ENCODE assay signal across 8 mouse cellular contexts in the genomic region with DNA sequence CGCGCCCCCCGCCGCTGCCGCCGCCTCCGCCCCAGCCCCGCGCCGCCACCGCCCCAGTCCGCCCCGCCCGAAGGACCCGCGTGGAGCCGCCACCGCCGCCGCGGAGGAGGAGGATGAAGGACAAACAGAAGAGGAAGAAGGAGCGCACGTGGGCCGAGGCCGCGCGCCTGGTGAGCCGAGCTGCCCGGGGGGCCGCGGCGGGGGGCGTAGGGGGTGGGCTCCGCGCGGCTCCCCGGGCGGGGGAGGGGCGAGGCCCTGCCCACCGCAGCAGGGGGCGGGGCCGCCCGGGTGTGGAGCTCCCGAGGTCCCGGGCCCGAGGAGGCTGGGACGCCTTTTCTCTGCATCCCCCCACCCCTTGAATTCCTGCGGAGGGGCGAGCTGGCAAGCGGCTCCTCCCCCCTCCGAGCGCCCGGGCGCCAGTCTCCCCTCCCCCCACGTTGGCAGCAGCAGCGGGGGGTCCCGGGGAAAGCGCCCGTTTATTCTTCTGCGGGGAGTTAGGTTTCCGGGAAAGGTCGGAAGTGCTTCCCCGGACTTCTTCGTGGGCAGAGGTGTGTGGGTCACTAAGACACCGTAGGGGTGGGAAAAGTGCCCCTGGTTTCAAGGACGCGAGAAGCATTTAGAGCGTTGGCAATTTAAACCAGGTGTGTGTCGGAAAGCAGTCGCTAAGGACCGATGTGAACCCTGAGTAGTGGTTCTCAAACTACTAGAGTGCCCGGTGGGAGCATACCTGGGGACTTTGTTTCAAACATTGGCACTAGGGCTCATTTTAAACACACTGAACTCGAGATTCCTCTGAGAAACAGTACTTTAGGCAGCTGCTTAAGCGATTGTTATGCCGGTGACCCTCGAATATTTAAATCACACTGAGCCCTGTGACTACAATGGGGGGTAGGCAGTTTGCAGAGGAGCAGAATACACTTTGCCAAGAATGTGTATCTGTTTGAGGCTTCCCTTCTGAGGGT. TPM values are rescaled to one million over a fixed set of nuclear protein-coding genes. Genes with fewer than 3 reads are reported as not detected.
A peak's percentile ranks its signal among the peaks of the same experiment; 100 is the strongest.
DNase-seq lines count a peak whose midpoint lies in the region; ATAC-seq lines count a peak whose summit lies in the region.

No protein-coding gene starts in this region.

- peak overlapping the region; percentile 68 for H3K4me2 ChIP-seq in neural tube, embryonic 15.5 days

- H3K4me3 ChIP-seq in heart, embryonic 10.5 days = peak overlapping the region; percentile 97
- peak overlapping the region; percentile 86 for H3K4me3 ChIP-seq in neural tube, embryonic 15.5 days (replicated peaks)

- peak; percentile 35 for ATAC-seq in neural tube, embryonic 15.5 days (ENCODE audit: low FRiP score)

- H3K4me1 ChIP-seq in heart, embryonic 10.5 days = peaks cover 34% of the 10 kb centered on the region
- peaks cover 45% of the 10 kb centered on the region for H3K4me1 ChIP-seq in neural tube, embryonic 15.5 days

- H3K27me3 ChIP-seq in heart, embryonic 10.5 days (ENCODE audit: insufficient read depth, poor library complexity, severe bottlenecking) = no peaks in the 10 kb centered on the region
- no peaks in the 10 kb centered on the region for H3K27me3 ChIP-seq in neural tube, embryonic 15.5 days (replicated peaks)

- H3K9me3 ChIP-seq in heart, embryonic 10.5 days = no peaks in the 10 kb centered on the region
- H3K9me3 ChIP-seq in neural tube, embryonic 15.5 days (replicated peaks) = no peaks in the 10 kb centered on the region

- under 1% methylated on average over 54 of the region's 76 CpGs for WGBS in heart, embryonic 10.5 days
- 1% methylated on average over 28 of the region's 76 CpGs for WGBS in neural tube, embryonic 15.5 days

- H3K27ac ChIP-seq in heart, embryonic 10.5 days = peak overlapping the region; percentile 100
- peak overlapping the region; percentile 98 for H3K27ac ChIP-seq in neural tube, embryonic 15.5 days (replicated peaks)

- peak overlapping the region; percentile 93 for H3K9ac ChIP-seq in neural tube, embryonic 15.5 days (replicated peaks)

- DNase-seq in 416B (ENCODE audit: low read depth) = peak; percentile 54
- peak; percentile 78 to 84 for DNase-seq in adrenal gland, adult (ENCODE audit: inconsistent age in 2 of 2, low spot score in 1 of 2)
- peak; percentile 90 for DNase-seq in embryo, embryonic 9.5 days (ENCODE audit: extremely low spot score)
- peak; percentile 93 for DNase-seq in heart, embryonic 10.5 days (ENCODE audit: low spot score)
- peak; percentile 66 for DNase-seq in kidney, adult 9 months
- DNase-seq in lung, adult 18-20 months = peak; percentile 58 to 66
- DNase-seq in thymus, adult 18-20 months = peak; percentile 48 to 63

- H3K36me3 ChIP-seq in heart, embryonic 10.5 days = peaks cover 8% of the 10 kb centered on the region; the same call in 1 of the 2 replicates
- no peaks in the 10 kb centered on the region for H3K36me3 ChIP-seq in neural tube, embryonic 15.5 days

RNA-seq across cellular contexts. Expression of a gene that starts 0.9 kb away (rescaled TPM):
- polyA plus RNA-seq in heart, embryonic 10.5 days (2016; fragmentation: Nextera tagmentation; extraction: Ambion mirVana) = 9.2 and 9.6 TPM in 2 replicates
- polyA plus RNA-seq in neural tube, embryonic 15.5 days (2015; fragmentation: Nextera tagmentation; extraction: Ambion mirVana) = 10.2 and 10.6 TPM in 2 replicates

RNA-seq across cellular contexts. Expression of a gene that starts 55.3 kb away (rescaled TPM):
- 4.1 and 4.4 TPM in 2 replicates for polyA plus RNA-seq in heart, embryonic 10.5 days (2016; fragmentation: Nextera tagmentation; extraction: Ambion mirVana)
- polyA plus RNA-seq in neural tube, embryonic 15.5 days (2015; fragmentation: Nextera tagmentation; extraction: Ambion mirVana) = 18.1 and 21.9 TPM in 2 replicates

Comparison
In these comparisons a context has a peak if more than half of its experiments do, and no peak if none do; other contexts are left out.
1. Peak in every context shown above with its lines: DNase-seq, ATAC-seq, H3K4me3 ChIP-seq and H3K27ac ChIP-seq.